Mouse (Mus musculus) adrenal gland, adult (tissue): ENCODE measurements at regions not wholly inside any gene's neighbourhood (a gene's known extent, or its start where the extent isn't known, plus 50 kb on each side); places are given as distances from the start of the nearest gene placed in this dataset.
"Not testable (repeated sequence)": the region's sequence is repeated elsewhere in the genome, so short reads cannot be mapped to it uniquely, and the experiment has no call there.

Experiments used
- DNase-seq, 2 experiments: peaks; one replicate each; pipeline ENCODE4 v3.0.0; 2022 to 2023; ENCODE audit warnings: low spot score in 1 of 2; ENCODE audit not compliant: inconsistent age in 2 of 2

GRCm38 (mm10) chrX:103129347-103129746, 57.1 kb downstream of the Nap1l2 start:
- DNase-seq: not testable (repeated sequence)

- peak in 1 of 2 experiments; percentile 47 for DNase-seq
These were observed 77.3 kb downstream of the Nap1l2 start for GRCm38 (mm10) chrX:103109181-103109580.

- DNase-seq: not testable (repeated sequence)
These were observed 118.5 kb downstream of the Nap1l2 start for GRCm38 (mm10) chrX:103067730-103068621.

GRCm38 (mm10) chrX:103067107-103067506, 119.3 kb downstream of the Nap1l2 start:
- DNase-seq: not testable (repeated sequence)

GRCm38 (mm10) chrX:103026256-103027028, 98.3 kb downstream of the 1700018G05Rik start:
- peak in 1 of 2 experiments; percentile 23 for DNase-seq

GRCm38 (mm10) chrX:103025495-103025894, 97.3 kb downstream of the 1700018G05Rik start:
- DNase-seq: peak in 1 of 2 experiments; percentile 28

GRCm38 (mm10) chrX:103013425-103014057, 85.4 kb downstream of the 1700018G05Rik start:
- DNase-seq: not testable (repeated sequence)

GRCm38 (mm10) chrX:103012298-103013243, 84.4 kb downstream of the 1700018G05Rik start:
- not testable (repeated sequence) for DNase-seq

- not testable (repeated sequence) for DNase-seq
These were observed 65.8 kb downstream of the 1700018G05Rik start for GRCm38 (mm10) chrX:102993956-102994355.
